ENCODE assay signal across 12 mouse cellular contexts in the genomic region with DNA sequence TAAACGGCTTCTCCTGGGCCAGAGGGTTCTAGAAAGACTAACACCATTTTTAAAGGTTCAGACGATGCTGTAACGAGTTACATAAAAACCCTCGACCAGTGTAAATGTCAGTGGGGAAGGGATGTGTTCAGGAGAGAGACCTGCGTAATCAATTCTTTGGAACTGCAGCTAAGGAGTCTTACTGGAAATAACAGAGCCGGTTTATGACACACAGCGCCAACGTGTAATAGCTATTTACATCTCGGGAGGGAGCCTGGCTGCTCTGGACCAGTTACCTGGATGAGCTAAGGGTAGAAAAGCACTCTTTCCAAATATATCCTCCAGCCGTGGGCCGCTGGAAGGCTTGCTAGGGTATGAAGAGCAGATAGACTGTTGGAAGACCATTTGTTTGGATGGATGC.
DNase-seq lines count a peak whose midpoint lies in the region; ATAC-seq and TF ChIP-seq lines count a peak whose summit lies in the region.
"Had no signal": no experiment of that assay in that cellular context is flagged by ENCODE, and none has a peak within 500 bp of the region (broad histone marks: within the 10 kb centered on the region; RNA-seq: fewer than 3 reads in every experiment).

No protein-coding gene starts in this region.

- TF ChIP-seq CTCF in kidney, postnatal 0 days (IDR thresholded peaks at IDR 0.05; ENCODE audit: low read depth) = no peak

- no peaks in the 10 kb centered on the region for H3K9me3 ChIP-seq in heart, embryonic 11.5 days (replicated peaks; ENCODE audit: control insufficient read depth, low read length)
- H3K9me3 ChIP-seq in kidney, postnatal 0 days (replicated peaks; ENCODE audit: low read length) = no peaks in the 10 kb centered on the region
- H3K9me3 ChIP-seq in embryonic facial prominence, embryonic 13.5 days = no peaks in the 10 kb centered on the region
- H3K9me3 ChIP-seq in limb, embryonic 13.5 days = no peaks in the 10 kb centered on the region

- H3K9ac ChIP-seq in heart, embryonic 11.5 days (ENCODE audit: low read depth, low read length) = no peak overlapping the region
- H3K9ac ChIP-seq in kidney, postnatal 0 days (ENCODE audit: low read depth, low read length) = no peak overlapping the region
- no peak overlapping the region for H3K9ac ChIP-seq in embryonic facial prominence, embryonic 13.5 days
- H3K9ac ChIP-seq in limb, embryonic 13.5 days = no peak overlapping the region
- H3K9ac ChIP-seq: liver, postnatal 0 days had no signal

- H3K36me3 ChIP-seq in heart, embryonic 11.5 days (ENCODE audit: control insufficient read depth, insufficient read depth, low read length) = no peaks in the 10 kb centered on the region
- H3K36me3 ChIP-seq in kidney, postnatal 0 days (ENCODE audit: insufficient read depth, low read length) = no peaks in the 10 kb centered on the region
- peaks cover 5% of the 10 kb centered on the region; the same call in 1 of the 2 replicates for H3K36me3 ChIP-seq in embryonic facial prominence, embryonic 13.5 days
- no peaks in the 10 kb centered on the region; the same call in none of the 2 replicates for H3K36me3 ChIP-seq in limb, embryonic 13.5 days

- peak overlapping the region; percentile 46 for H3K27ac ChIP-seq in heart, embryonic 11.5 days (ENCODE audit: low read depth, low read length)
- H3K27ac ChIP-seq in kidney, postnatal 0 days = peak overlapping the region; percentile 37; the same call in 1 of the 2 replicates
- peak overlapping the region; percentile 18; the same call in 1 of the 2 replicates for H3K27ac ChIP-seq in embryonic facial prominence, embryonic 13.5 days
- peak overlapping the region; percentile 67 for H3K27ac ChIP-seq in limb, embryonic 13.5 days

- 44% methylated on average over 11 of the region's 11 CpGs for WGBS in heart, embryonic 11.5 days (ENCODE audit: insufficient replicate concordance)
- 30% methylated on average over 11 of the region's 11 CpGs for WGBS in kidney, postnatal 0 days
- WGBS in embryonic facial prominence, embryonic 13.5 days = 72% methylated on average over 11 of the region's 11 CpGs
- WGBS in limb, embryonic 13.5 days = 19% methylated on average over 11 of the region's 11 CpGs

- no peak for DNase-seq in heart, adult 8-10 months (ENCODE audit: low spot score)
- no peak for DNase-seq in kidney, postnatal 0 days (ENCODE audit: low spot score)
- no peak for DNase-seq in kidney, adult 11 months
- DNase-seq in left cerebral cortex, adult 18-20 months (ENCODE audit: low spot score in 2 of 2) = no peak
- DNase-seq in right cerebral cortex, postnatal 14 days = no peak
- DNase-seq: layer of hippocampus, postnatal 36 days; thymus, postnatal 14 days had no signal

- peaks cover 17% of the 10 kb centered on the region for H3K4me1 ChIP-seq in heart, embryonic 11.5 days (ENCODE audit: control insufficient read depth, insufficient read depth, low read length)
- no peaks in the 10 kb centered on the region; the same call in none of the 2 replicates for H3K4me1 ChIP-seq in kidney, postnatal 0 days (replicated peaks; ENCODE audit: insufficient read depth, low read length)
- peaks cover 16% of the 10 kb centered on the region for H3K4me1 ChIP-seq in embryonic facial prominence, embryonic 13.5 days
- H3K4me1 ChIP-seq in limb, embryonic 13.5 days = peaks cover 22% of the 10 kb centered on the region

- H3K27me3 ChIP-seq in heart, embryonic 11.5 days (ENCODE audit: control insufficient read depth, insufficient read depth, low read length) = no peaks in the 10 kb centered on the region
- H3K27me3 ChIP-seq in kidney, postnatal 0 days (ENCODE audit: insufficient read depth, low read length) = no peaks in the 10 kb centered on the region
- H3K27me3 ChIP-seq in embryonic facial prominence, embryonic 13.5 days = no peaks in the 10 kb centered on the region
- no peaks in the 10 kb centered on the region for H3K27me3 ChIP-seq in limb, embryonic 13.5 days

- H3K4me3 ChIP-seq in heart, embryonic 11.5 days (ENCODE audit: low read depth, low read length) = no peak overlapping the region
- H3K4me3 ChIP-seq in kidney, postnatal 0 days (replicated peaks; ENCODE audit: low read depth, low read length) = no peak overlapping the region
- H3K4me3 ChIP-seq in embryonic facial prominence, embryonic 13.5 days = no peak overlapping the region
- H3K4me3 ChIP-seq in limb, embryonic 13.5 days = no peak overlapping the region

- peak overlapping the region; percentile 6 for H3K4me2 ChIP-seq in heart, embryonic 11.5 days
- peak overlapping the region; percentile 9; the same call in 1 of the 2 replicates for H3K4me2 ChIP-seq in kidney, postnatal 0 days (ENCODE audit: low read length)
- no peak overlapping the region for H3K4me2 ChIP-seq in embryonic facial prominence, embryonic 13.5 days
- peak overlapping the region; percentile 23 for H3K4me2 ChIP-seq in limb, embryonic 13.5 days (replicated peaks)

- ATAC-seq in heart, embryonic 11.5 days (replicated peaks; ENCODE audit: insufficient number of reproducible peaks, low FRiP score, low TSS enrichment) = no peak
- no peak for ATAC-seq in kidney, postnatal 0 days (replicated peaks; ENCODE audit: low FRiP score, low read depth)
- no peak for ATAC-seq in embryonic facial prominence, embryonic 13.5 days (ENCODE audit: insufficient number of reproducible peaks, insufficient read depth, low FRiP score, low TSS enrichment, low read depth)
- peak; percentile 44; the same call in 1 of the 2 replicates for ATAC-seq in limb, embryonic 13.5 days (ENCODE audit: low FRiP score, low read depth)
- ATAC-seq: liver, postnatal 0 days; midbrain, embryonic 16.5 days had no signal
